Mouse (Mus musculus) spleen, adult 18-20 months (tissue): ENCODE results near the gene Gm20388.
"Not testable (repeated sequence)": the region's sequence is repeated elsewhere in the genome, so short reads cannot be mapped to it uniquely, and the experiment has no call there.

Experiments
- DNase-seq, 2 experiments: peaks; one replicate each; pipeline ENCODE4 v3.0.0; 2022; ENCODE audit warnings: mixed read lengths in 2 of 2

Gm20388 gene

GRCm38 (mm10) chr8:122321455-122321921 lies 2410.8 kb downstream of the Gm20388 start:
- DNase-seq, result no peak

- no peak for DNase-seq
Measured at GRCm38 (mm10) chr8:122322126-122322525, 2411.5 kb downstream of the Gm20388 start.

DNA sequence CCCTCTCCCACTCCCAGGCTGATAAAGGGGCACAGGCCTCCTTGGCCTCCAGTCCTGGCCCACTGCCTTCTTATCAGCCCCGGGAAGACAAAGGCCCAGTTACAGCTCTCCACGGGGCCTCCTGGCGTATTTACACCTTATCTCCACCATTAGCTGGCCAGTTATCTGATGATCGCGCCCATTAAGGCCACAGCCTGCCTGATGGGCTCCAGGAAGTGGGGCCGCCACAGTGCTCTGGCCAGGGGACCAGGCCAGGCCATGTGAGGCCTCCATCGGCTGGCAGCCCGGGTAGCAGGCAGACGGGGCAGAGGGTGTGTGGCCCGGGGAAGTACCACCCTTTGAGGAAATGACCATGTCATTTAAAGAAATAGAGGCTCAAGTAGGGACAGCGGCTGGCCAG lies 2412.2 kb downstream of the Gm20388 start:
- no peak for DNase-seq

- DNase-seq, result not testable (repeated sequence)
Measured at GRCm38 (mm10) chr8:122323951-122324402, 2413.3 kb downstream of the Gm20388 start.

- no peak for DNase-seq
Measured at GRCm38 (mm10) chr8:122325196-122325595, 2414.6 kb downstream of the Gm20388 start.

DNA sequence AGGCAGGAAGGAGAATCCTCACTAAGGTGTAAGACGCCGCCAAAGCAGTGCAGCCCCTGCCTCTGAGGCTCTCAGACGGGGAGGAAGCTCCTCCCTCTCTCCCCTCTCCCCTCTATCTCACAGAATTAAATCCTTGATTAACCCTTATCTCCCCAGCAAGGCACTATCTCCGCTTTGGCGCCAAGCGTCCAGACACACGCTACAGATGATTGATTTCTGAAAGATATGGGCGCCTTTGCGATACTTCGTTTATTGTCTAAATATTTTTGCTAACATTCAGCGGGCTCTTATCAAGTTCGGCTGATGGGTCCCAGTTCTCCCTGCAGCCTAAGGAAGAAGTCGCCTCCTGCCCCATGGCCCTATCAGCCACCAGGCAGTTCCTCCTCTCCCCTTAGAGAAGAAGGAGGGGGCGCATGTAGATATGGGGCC lies 2415.5 kb downstream of the Gm20388 start:
- no peak for DNase-seq

DNA sequence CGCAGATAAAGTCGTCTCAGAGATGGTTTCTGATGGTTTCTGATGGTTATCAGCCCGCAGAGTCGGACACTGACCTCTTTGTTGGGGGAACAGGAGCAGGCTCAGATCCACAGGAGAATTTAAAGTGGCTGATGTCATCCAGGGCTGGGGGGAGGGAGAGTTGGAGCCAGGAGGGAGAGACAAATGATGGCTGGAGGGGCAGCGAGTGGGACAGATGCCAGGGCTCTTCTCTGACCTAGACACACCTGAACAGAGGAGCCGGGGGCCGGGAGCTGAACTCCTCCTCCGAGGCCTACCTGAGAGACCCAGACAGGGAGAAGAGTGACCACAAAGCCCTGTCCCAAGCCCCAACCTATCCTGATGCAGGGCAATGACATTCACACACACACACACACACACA lies 2418.4 kb downstream of the Gm20388 start:
- no peak for DNase-seq

GRCm38 (mm10) chr8:122329553-122330239 lies 2419.1 kb downstream of the Gm20388 start:
- DNase-seq, result no peak

GRCm38 (mm10) chr8:122330446-122331133 lies 2419.9 kb downstream of the Gm20388 start:
- DNase-seq, result no peak

GRCm38 (mm10) chr8:122331134-122331523 lies 2420.5 kb downstream of the Gm20388 start:
- no peak for DNase-seq

GRCm38 (mm10) chr8:122332753-122333506 lies 2422.3 kb downstream of the Gm20388 start:
- peak; percentile 69 to 87 for DNase-seq

DNA sequence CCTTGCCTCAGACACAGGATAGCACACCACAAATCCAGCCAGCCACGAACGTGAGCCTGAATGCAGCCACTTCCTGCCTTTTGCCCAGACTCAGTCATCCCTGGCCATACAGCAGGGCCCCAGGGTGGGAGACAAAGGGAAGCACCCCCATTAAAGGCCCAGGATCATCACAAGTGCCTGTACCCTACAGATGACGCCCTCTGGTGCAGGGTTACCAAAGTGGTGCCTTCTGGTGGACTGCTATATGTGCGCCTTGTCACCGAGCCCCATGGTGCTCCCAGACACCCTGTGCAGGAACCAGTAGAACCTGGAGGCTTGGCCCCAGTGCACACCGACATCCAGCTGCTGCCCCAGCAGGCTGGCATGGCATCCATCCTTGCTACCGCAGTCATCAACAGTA lies 2422.9 kb downstream of the Gm20388 start:
- no peak for DNase-seq

DNA sequence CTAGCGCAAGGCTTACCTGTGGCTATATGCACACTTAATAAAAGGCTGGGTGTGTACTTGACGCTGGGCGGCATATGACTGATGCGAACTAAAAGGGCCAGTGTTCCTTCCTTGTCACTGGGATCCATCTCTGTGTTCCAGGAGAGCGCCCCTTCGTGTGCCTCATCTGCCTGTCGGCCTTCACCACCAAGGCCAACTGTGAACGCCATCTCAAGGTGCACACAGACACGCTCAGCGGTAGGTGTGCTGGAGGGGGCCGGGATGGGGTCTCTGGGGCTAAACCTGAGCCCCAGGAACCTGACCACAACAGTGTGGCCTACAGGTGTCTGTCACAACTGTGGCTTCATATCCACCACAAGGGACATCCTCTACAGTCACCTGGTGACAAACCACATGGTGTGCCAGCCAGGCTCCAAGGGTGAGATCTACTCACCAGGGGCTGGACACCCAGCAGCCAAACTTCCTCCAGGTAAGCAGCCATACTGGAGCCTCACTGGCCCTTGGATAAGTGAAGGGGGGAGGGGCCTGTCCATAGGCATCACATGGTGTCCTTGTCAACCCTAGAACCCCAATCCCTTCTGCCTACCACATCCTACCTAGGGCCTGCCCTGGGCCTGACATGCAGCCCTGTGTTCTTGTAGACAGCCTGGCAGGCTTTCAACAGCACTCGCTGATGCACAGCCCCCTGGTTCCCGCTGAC lies 2424.3 kb downstream of the Gm20388 start:
- DNase-seq, result no peak

DNA sequence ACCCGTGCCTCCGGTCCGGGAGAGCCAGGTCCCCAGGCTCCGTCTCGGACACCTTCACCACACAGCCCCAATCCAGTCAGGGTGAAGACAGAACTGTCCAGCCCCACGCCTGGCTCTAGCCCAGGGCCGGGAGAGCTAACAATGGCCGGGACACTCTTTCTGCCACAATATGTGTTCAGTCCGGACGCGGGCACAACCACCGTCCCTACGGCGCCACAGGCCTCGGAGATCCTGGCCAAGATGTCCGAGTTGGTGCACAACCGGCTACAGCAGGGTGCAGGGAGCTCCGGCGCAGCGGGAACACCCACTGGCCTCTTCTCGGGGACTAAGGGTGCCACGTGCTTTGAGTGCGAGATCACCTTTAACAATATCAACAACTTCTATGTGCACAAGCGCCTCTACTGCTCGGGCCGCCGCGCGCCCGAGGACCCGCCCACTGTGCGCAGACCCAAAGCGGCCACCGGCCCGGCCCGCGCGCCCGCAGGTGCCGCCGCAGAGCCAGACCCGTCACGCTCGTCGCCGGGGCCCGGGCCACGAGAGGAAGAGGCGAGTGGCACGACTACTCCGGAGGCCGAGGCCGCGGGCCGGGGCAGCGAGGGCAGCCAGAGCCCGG lies 2425.1 kb downstream of the Gm20388 start:
- no peak for DNase-seq

DNA sequence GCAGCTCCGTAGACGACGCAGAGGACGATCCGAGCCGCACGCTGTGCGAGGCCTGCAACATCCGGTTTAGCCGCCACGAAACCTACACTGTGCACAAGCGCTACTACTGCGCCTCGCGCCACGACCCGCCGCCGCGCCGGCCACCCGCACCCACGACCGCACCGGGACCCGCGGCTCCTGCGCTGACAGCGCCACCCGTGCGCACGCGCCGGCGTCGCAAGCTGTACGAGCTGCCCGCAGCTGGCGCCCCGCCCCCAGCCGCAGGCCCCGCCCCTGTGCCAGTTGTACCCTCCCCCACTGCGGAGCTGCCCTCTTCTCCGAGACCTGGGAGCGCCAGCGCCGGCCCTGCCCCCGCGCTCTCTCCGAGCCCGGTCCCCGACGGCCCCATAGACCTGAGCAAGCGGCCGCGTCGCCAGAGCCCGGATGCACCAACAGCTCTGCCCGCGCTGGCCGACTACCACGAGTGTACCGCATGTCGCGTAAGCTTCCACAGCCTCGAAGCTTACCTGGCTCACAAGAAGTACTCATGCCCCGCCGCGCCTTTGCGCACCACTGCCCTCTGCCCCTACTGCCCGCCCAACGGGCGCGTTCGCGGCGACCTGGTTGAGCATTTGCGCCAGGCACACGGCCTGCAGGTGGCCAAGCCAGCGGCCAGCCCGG lies 2425.7 kb downstream of the Gm20388 start:
- DNase-seq, result no peak

DNA sequence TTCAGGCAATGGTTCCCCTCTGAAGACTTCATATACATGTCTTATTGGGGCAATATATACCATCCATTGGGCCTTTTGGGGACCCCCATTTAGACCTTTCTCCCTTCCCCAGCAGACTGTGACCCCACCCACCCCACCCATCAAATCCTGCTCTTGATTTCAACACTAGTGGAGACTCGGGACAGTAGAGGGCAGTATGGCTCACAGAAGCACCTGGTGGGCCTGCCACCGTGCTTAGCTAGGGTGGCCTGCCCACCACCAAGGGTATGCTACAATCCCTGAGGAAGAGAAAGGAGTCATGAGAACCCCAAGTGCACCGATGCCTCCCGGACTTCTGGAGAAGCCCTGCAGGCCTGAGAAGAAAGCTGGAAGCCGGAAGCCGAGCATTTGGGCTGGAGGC lies 2428.2 kb downstream of the Gm20388 start:
- DNase-seq, result no peak

GRCm38 (mm10) chr8:122340761-122341160 lies 2430.1 kb downstream of the Gm20388 start:
- DNase-seq, result no peak

DNA sequence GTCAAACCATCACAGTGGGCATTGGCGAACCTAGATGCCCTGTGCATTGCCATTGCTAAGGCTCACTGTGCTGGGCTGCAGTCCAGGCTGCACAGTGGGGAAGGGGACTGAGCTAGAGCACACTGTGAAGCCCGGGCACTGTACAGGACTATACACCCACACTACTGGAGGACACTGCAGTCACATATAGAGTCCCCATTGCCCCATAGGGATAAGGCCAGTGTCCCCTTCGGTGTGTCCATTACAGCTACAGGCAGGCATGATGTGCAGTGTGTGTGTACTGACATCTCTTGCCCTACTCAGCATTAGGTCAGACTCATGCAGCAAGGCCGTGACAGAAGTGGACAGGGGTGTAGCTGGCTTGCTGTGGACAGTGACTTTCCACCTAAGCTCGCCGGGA lies 2431.1 kb downstream of the Gm20388 start:
- no peak for DNase-seq

- no peak for DNase-seq
Measured at GRCm38 (mm10) chr8:122342362-122342761, 2431.7 kb downstream of the Gm20388 start.

- DNase-seq, result no peak
Measured at GRCm38 (mm10) chr8:122342806-122343209, 2432.2 kb downstream of the Gm20388 start.

DNA sequence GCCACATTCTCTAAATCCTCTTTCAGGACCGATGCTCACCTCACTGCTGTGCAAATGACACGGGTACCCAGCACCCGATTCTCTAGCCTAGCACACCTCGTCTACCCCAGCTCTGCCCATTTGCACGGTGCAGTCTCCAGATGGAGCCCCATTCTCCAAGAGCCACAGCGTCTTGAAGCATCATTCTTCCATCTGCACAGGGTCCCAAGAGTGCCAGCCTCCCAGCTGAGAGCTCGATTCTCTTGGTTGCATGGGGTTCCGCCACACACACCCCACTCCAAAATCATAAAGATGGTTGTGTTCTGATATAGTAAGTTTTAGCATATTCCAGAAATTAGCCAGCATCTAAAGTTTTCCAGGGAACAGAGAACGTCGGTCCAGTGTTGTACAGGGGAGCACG lies 2432.7 kb downstream of the Gm20388 start:
- no peak for DNase-seq

DNA sequence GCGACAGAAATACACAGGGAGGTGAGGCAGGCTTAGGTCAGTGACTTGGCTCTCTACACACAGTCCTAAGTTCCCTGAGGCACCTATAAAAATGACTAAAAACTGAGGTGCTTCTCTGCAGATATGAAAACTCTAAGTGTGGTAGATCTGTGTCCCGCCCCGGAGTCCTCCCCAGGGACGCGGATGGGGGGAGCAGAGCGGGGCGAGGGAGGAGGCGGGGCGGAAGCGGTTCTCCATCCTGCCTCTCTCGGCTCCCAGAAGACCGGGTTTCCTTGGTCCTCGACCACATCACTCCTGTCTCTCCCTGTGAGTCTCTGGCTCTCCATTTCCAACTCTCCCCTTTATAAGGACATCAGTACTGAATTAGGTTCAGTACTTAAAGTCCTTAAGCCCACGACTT lies 2433.1 kb downstream of the Gm20388 start:
- DNase-seq, result peak in 1 of 2 experiments; percentile 35
